Mouse (Mus musculus): ENCODE data around the gene Trpt1.
"Not testable (repeated sequence)": the region's sequence is repeated elsewhere in the genome, so short reads cannot be mapped to it uniquely, and the experiment has no call there.

Gene Trpt1

DNA sequence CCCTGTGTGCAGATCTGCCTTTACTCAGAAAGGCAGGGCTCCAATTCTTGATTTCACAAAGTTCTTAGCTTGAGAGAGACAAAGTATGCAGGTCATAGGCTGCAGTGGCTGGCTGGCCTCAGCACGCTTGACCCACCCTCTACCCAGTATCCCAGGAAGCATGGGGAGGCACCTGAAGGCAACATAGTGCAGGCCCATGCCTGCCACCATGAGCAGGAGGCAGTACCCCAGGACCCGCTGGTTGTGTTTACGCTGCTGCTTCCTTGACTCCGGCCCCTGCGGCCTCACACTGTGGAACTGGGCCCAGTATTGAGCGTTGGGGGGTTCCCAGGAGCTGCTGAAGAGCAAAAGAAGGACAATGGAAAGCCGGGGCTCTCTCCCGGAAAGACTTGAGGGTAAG, 6.7 kb upstream of the Trpt1 start:
- in situ Hi-C loops (cut with MboI; ENCODE audit: low pct_unique_long_range_greater_than_20kb in 1 of 2, low sequenced_read_pairs in 2 of 2, unreplicated experiment in 1 of 2) = no loop called here

GRCm38 (mm10) chr19:6990712-6991111, 5.2 kb upstream of the Trpt1 start:
- in situ Hi-C loops (cut with MboI; ENCODE audit: low pct_unique_long_range_greater_than_20kb in 1 of 2, low sequenced_read_pairs in 2 of 2, unreplicated experiment in 1 of 2) = no loop called here

DNA sequence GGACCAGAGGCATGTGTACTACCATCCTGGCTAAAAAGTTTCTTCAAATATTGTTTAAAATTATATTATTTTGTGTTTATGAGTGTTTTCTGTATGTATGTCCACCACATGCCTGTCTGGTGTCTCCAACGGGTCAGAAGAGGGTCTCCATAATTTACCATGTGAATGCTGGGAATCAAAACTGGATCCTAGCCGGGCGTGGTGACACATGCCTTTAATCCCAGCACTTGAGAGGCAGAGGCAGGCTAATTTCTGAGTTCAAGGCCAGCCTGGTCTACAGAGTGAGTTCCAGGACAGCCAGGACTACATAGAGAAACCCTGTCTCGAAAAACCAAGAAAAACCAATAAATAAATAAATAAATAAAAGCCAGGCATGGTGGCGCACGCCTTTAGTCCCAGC, 4.8 kb upstream of the Trpt1 start:
- in situ Hi-C loops (cut with MboI; ENCODE audit: low pct_unique_long_range_greater_than_20kb in 1 of 2, low sequenced_read_pairs in 2 of 2, unreplicated experiment in 1 of 2) = not testable (repeated sequence)

GRCm38 (mm10) chr19:6992011-6992858, 3.7 kb upstream of the Trpt1 start, which contains the start of gene Dnajc4:
Gene Dnajc4, minus strand, starts transcription at chr19:6992572.
- in situ Hi-C loops (cut with MboI; ENCODE audit: low pct_unique_long_range_greater_than_20kb in 1 of 2, low sequenced_read_pairs in 2 of 2, unreplicated experiment in 1 of 2) = no loop called here

DNA sequence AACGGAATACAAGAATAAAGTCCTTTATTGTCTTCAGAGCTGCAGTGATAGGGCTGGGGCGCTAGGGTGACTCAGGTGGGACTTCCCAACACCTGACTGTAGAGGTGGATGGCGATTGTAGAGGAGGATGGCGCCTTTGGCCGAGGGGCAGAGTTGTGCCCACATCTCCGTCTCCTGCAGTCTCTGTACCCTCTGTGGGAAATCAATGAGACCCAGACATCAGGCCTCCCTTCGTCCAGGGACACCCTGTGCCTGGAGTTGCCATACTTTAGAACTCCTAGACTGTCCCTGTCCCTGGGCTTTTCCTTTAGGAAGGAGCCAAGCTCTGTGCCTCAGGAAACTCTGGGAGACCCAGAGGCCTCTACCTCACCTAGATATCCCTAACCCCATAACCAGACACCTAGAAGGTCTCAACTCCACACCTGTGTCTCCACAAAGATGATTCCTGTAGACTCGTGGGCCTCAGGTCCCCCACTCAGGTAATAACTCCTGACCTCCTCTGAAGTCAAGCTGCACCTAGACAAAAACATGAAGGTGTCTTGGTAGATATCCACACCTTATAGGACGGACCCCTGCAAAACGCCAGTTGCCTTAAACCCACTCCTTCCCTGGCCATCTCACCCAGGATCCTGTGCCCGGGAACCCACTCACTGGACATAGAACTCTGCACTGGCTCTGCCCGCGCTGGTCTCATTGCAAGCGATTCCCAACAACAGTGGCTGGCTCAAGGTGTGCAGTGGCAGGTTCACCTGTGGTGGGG, 2.7 kb upstream of the Trpt1 start:
- in situ Hi-C loops (cut with MboI; ENCODE audit: low pct_unique_long_range_greater_than_20kb in 1 of 2, low sequenced_read_pairs in 2 of 2, unreplicated experiment in 1 of 2) = no loop called here

GRCm38 (mm10) chr19:6994002-6994401, 1.9 kb upstream of the Trpt1 start:
- in situ Hi-C loops (cut with MboI; ENCODE audit: low pct_unique_long_range_greater_than_20kb in 1 of 2, low sequenced_read_pairs in 2 of 2, unreplicated experiment in 1 of 2) = no loop called here

GRCm38 (mm10) chr19:6994489-6994888, 1.4 kb upstream of the Trpt1 start:
- in situ Hi-C loops (cut with MboI; ENCODE audit: low pct_unique_long_range_greater_than_20kb in 1 of 2, low sequenced_read_pairs in 2 of 2, unreplicated experiment in 1 of 2) = no loop called here

DNA sequence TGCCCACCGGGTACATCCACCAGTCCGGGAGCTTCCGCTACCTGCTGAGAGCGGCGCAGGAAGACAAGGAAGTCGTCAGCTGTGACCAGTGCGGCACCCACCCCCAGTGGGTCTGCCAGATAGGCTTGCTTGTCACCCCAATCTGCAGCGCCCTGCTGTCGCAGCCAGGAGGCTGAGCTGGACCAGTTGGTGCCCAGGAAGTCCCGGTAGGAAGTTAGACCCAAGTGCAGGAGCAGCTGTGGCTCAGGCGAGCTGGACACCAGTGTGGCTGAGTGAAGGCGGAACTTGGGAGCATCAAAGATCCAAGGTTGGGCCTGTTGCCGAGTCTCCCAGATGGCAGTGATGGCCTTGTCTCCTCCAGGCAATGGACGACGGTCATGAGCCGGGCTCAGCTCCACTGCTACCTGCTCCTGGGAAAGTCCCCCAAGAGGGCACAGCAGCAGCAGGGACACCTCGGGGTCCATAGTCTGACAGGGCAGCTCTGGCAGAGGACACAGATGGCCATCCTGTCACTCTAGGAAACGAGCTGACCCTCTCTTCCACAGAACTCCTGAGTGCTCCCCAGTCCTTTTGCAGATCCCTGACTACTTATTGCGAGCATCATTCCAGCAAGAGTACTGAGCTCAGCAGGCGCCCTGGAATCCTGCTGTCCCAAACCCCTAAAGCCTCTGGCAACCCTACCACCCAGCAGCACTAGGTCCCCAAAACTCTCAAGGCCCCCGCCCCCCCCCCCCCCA, 508 bp upstream of the Trpt1 start:
- in situ Hi-C loops (cut with MboI; ENCODE audit: low pct_unique_long_range_greater_than_20kb in 1 of 2, low sequenced_read_pairs in 2 of 2, unreplicated experiment in 1 of 2) = no loop called here

DNA sequence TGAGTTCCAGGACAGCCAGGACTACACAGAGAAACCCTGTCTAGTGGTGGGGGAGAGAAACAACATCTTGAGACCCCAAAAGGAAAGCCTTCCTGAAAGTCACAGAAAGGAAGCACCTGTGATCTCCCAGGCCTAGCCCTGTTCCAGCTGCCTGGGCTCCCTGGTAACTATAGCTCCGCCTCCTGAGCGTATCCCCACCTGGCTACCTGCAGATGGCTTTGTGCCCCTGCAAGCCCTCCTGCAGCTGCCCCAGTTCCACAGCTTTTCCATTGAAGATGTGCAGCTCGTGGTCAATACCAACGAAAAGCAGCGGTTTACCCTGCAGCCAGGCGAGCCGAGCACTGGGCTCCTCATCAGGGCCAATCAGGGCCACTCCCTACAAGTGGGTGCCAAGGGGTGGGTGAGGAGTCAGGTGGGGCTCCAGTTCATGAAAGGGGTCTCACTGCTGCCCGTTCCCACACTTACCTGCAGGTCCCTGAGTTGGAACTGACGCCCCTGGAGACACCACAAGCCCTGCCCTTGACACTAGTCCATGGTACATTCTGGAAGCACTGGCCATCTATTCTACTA, 1.9 kb downstream of the Trpt1 start:
- in situ Hi-C loops (cut with MboI; ENCODE audit: low pct_unique_long_range_greater_than_20kb in 1 of 2, low sequenced_read_pairs in 2 of 2, unreplicated experiment in 1 of 2) = no loop called here

DNA sequence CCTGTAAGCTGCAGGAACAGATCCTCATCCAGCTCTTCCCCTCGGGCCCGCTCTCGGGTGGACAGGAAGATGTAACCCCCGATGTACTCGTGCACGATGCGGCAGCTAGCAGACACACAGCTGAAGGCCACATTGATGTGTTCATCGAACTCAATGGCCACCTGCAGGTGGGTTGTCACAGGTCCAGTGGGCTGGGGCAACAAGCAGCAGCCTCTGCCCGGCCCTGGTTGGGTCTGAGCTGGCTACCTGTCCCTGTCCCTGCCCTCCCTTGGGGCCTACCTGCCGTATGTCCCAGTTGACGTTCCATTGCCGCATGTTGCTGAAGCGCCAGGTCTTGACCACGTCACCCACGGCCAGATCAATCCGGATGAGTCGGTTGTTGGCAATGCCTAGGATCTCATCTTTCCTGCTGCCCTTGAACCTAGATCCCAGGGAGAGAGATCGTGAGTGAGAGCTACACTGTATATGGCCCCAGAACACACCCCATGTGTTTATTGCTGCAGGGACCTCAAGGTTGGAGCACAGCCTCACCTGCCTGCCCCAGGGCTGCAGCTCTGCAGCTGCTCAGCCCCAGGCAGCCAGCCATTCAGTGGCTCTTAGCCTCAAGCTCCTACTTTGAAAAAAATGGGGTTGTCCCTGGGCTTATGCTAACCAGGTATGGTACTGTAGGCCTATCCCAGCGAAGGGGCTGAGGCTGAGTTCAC, 3.6 kb downstream of the Trpt1 start:
- in situ Hi-C loops (cut with MboI; ENCODE audit: low pct_unique_long_range_greater_than_20kb in 1 of 2, low sequenced_read_pairs in 2 of 2, unreplicated experiment in 1 of 2) = no loop called here

- in situ Hi-C loops (cut with MboI; ENCODE audit: low pct_unique_long_range_greater_than_20kb in 1 of 2, low sequenced_read_pairs in 2 of 2, unreplicated experiment in 1 of 2) = no loop called here
Observed at GRCm38 (mm10) chr19:7006892-7007593, 11.1 kb downstream of the Trpt1 start.

DNA sequence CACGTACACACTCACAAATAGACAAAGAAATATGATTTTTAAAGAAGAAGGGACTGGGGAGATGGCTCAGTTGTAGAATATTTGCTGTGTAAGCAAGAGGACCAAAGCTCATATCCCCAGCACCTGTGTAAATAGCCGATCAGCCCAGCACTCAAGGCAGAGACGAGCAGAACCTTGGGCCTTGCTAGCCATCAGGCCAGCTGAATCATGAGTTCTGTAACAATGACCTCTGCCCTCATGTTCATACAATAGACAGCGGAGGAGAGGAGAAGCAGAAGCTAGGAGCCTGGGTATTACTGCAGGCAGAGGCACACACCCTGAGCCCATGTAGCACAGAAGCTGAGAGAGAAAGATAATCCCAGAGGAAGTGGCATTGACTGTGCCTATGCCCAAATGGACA, 16.5 kb downstream of the Trpt1 start:
- in situ Hi-C loops (cut with MboI; ENCODE audit: low pct_unique_long_range_greater_than_20kb in 1 of 2, low sequenced_read_pairs in 2 of 2, unreplicated experiment in 1 of 2) = no loop called here

- in situ Hi-C loops (cut with MboI; ENCODE audit: low pct_unique_long_range_greater_than_20kb in 1 of 2, low sequenced_read_pairs in 2 of 2, unreplicated experiment in 1 of 2) = no loop called here
Observed at GRCm38 (mm10) chr19:7013984-7014383, 18.1 kb downstream of the Trpt1 start.

GRCm38 (mm10) chr19:7014481-7015135, 18.7 kb downstream of the Trpt1 start:
- in situ Hi-C loops (cut with MboI; ENCODE audit: low pct_unique_long_range_greater_than_20kb in 1 of 2, low sequenced_read_pairs in 2 of 2, unreplicated experiment in 1 of 2) = no loop called here

DNA sequence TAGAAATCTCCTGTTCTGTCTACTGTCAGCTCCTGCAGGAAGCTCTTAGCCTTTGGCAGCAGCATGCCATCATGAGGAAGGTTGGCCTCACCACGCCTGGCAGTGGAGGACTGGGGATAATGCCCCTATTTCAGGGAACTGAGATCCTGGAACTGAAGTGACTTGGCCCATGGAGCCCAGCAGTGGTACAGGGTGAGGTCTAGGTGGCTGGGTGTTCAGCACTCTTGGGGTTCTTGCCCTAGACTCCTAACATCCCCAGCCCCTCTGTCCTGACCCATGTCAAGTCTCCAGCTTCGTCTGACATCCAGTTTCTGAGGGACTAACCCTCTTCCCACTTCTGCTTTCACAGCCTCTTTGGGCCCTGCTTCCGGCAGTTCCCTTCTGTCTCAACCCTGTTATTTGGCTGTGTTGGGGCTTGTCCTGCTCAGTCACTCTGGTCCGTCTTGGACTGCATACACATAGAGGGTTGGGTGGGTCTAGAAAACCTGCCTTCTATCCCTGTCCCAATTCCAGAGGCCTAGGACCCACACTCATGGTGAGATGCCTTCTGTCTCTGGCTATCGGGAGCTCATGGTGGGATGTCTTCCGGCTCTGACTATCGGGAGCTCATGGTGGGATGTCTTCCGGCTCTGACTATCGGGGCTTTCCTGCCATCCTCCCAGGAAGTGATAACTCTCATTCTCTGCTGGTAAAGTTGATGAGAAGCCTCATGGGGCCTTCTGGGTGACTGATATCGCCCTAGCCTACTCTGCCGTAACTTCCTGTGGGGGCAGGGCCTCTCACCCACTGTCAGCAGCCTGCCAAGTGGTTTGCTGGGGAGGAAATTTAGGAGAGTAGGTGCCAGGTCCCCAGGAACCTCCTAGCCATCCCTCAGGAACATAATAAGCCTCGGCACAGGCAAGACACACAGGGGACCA, 21.9 kb downstream of the Trpt1 start:
- in situ Hi-C loops (cut with MboI; ENCODE audit: low pct_unique_long_range_greater_than_20kb in 1 of 2, low sequenced_read_pairs in 2 of 2, unreplicated experiment in 1 of 2) = no loop called here

GRCm38 (mm10) chr19:7018546-7018945, 22.6 kb downstream of the Trpt1 start:
- in situ Hi-C loops (cut with MboI; ENCODE audit: low pct_unique_long_range_greater_than_20kb in 1 of 2, low sequenced_read_pairs in 2 of 2, unreplicated experiment in 1 of 2) = no loop called here

All from mouse embryonic stem cell (cell line).